Comparison of ENCODE assay signal across 8 mouse cellular contexts in the genomic region with DNA sequence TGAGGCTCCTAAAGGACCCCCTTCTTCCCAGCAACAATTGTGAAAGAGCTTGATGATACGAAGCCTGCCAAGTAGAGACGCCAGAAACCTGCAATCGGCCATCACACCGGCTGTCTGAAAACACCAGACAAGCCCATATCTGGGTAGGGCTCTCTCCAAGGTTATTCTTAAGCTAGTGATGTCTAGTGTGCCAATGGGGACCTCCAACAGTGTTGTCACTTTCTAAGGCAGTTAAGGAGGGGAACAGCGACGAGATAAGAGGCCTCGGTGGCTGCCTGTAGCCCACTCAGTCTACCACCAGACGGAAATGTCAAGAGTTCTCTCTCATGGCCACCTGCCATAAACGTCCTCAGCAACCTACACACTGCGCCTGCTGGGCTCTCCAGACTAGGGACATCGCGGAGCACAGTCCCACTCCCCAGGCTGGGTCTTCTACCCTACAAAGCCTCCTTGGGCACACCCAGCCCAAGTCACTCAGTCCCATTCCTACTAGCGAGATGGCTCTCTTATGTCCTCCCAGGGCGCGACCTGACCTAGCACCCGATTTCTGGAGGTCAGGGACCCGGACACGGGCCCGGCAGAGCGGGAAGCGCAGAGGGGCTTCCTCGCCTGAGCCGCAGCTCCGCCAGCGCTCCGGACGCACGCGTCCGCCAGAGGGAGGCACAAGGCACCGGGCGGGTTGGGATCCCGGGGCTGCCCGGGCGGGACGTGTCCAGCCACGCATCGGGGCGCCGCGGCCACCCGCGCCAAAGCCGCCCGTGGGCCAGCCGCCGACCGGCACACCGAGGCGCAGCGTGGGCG. TPM values are rescaled to one million over a fixed set of nuclear protein-coding genes. Genes with fewer than 3 reads are reported as not detected.
DNase-seq lines count a peak whose midpoint lies in the region; ATAC-seq and TF ChIP-seq lines count a peak whose summit lies in the region.

No protein-coding gene starts in this region.

- peak; percentile 36 for DNase-seq in kidney, adult 11 months
- DNase-seq in kidney, adult 8-10 months: no peak
- no peak for DNase-seq in Patski (ENCODE audit: low read depth, low spot score)
- DNase-seq in embryo, embryonic 10 days (ENCODE audit: low spot score): peak; percentile 40
- DNase-seq in layer of hippocampus, postnatal 14 days (ENCODE audit: low spot score in 2 of 2): peak; percentile 37 to 40
- DNase-seq in stomach, postnatal 0 days (ENCODE audit: low spot score): peak; percentile 35

- no peaks in the 10 kb centered on the region for H3K27me3 ChIP-seq in Patski
- no peaks in the 10 kb centered on the region for H3K27me3 ChIP-seq in heart, embryonic 14.5 days (ENCODE audit: control insufficient read depth, insufficient read depth, low read length)
- no peaks in the 10 kb centered on the region for H3K27me3 ChIP-seq in megakaryocyte, embryonic 14.5 days (replicated peaks)
- no peaks in the 10 kb centered on the region for H3K27me3 ChIP-seq in stomach, postnatal 0 days (ENCODE audit: control insufficient read depth, insufficient read depth, low read length)

- in situ Hi-C loops in Patski (cut with MboI; ENCODE audit: low pct_unique_long_range_greater_than_20kb): loop anchor here (25.0 kb wide), 1 partner anchor 97 kb away; no protein-coding TSS in a partner anchor

- TF ChIP-seq EP300 in stomach, postnatal 0 days (optimal IDR thresholded peaks at IDR 0.05): no peak

- ATAC-seq in Patski: peak; percentile 17
- ATAC-seq in heart, embryonic 14.5 days (ENCODE audit: insufficient number of reproducible peaks, insufficient read depth, low FRiP score, low read depth): peak; percentile 29; the same call in 1 of the 2 replicates
- peak; percentile 25 for ATAC-seq in stomach, postnatal 0 days (ENCODE audit: low FRiP score, low TSS enrichment)

- H3K4me3 ChIP-seq in heart, embryonic 14.5 days (ENCODE audit: control insufficient read depth in 1 of 2, insufficient read depth in 1 of 2, low read depth in 1 of 2, low read length in 2 of 2): peak overlapping the region; percentile 76 to 98
- H3K4me3 ChIP-seq in megakaryocyte, embryonic 14.5 days (replicated peaks): peak overlapping the region; percentile 96
- peak overlapping the region; percentile 93 for H3K4me3 ChIP-seq in stomach, postnatal 0 days (ENCODE audit: low read depth, low read length)

- WGBS in heart, embryonic 14.5 days: under 1% methylated on average over 52 of the region's 52 CpGs
- 1% methylated on average over 42 of the region's 52 CpGs for WGBS in stomach, postnatal 0 days

- peak overlapping the region; percentile 99 for H3K9ac ChIP-seq in heart, embryonic 14.5 days (ENCODE audit: low read length)
- H3K9ac ChIP-seq in stomach, postnatal 0 days (ENCODE audit: low read length): peak overlapping the region; percentile 94

- POLR2A ChIA-PET in Patski (lab: Charles Lee): interaction anchor here (0.9 to 2.1 kb wide), 4 partner anchors 9 to 95 kb away, joined by 3 to 5 read pairs (median 4); no protein-coding TSS in a partner anchor

- peak overlapping the region; percentile 67 for H3K4me2 ChIP-seq in heart, embryonic 14.5 days (ENCODE audit: low read length)
- H3K4me2 ChIP-seq in stomach, postnatal 0 days (replicated peaks; ENCODE audit: low read depth): peak overlapping the region; percentile 96

- no peak for TF ChIP-seq CTCF in Patski (IDR thresholded peaks at IDR 0.05)
- TF ChIP-seq CTCF in stomach, postnatal 0 days (IDR thresholded peaks at IDR 0.05; ENCODE audit: low read depth): peak; percentile 55

- CTCF ChIA-PET in Patski (lab: Charles Lee): interaction anchor here (0.9 to 1.9 kb wide), 6 partner anchors 8 to 127 kb away, joined by 3 to 5 read pairs (median 4); no protein-coding TSS in a partner anchor

- peaks cover 17 to 44% of the 10 kb centered on the region in 2 experiments for H3K4me1 ChIP-seq in heart, embryonic 14.5 days (ENCODE audit: control insufficient read depth in 2 of 2, insufficient read depth in 2 of 2, low read length in 2 of 2)
- peaks cover 82% of the 10 kb centered on the region for H3K4me1 ChIP-seq in megakaryocyte, embryonic 14.5 days
- peaks cover 5% of the 10 kb centered on the region; the same call in 1 of the 2 replicates for H3K4me1 ChIP-seq in stomach, postnatal 0 days (replicated peaks; ENCODE audit: control insufficient read depth, insufficient read depth)

- no peaks in the 10 kb centered on the region for H3K9me3 ChIP-seq in heart, embryonic 14.5 days (ENCODE audit: control insufficient read depth, low read length)
- H3K9me3 ChIP-seq in megakaryocyte, embryonic 14.5 days: no peaks in the 10 kb centered on the region
- no peaks in the 10 kb centered on the region for H3K9me3 ChIP-seq in stomach, postnatal 0 days (ENCODE audit: control insufficient read depth, low read length)

- peaks cover 19% of the 10 kb centered on the region for H3K36me3 ChIP-seq in heart, embryonic 14.5 days (ENCODE audit: control insufficient read depth, insufficient read depth, low read length)
- H3K36me3 ChIP-seq in megakaryocyte, embryonic 14.5 days (replicated peaks; ENCODE audit: low read length): peaks cover 20% of the 10 kb centered on the region
- H3K36me3 ChIP-seq in stomach, postnatal 0 days (ENCODE audit: control insufficient read depth, insufficient read depth, low read length): no peaks in the 10 kb centered on the region

- peak overlapping the region; percentile 94 to 95 for H3K27ac ChIP-seq in heart, embryonic 14.5 days (replicated peaks in 1 of 2; ENCODE audit: control insufficient read depth in 1 of 2, insufficient read depth in 1 of 2, low read depth in 2 of 2, low read length in 2 of 2)
- peak overlapping the region; percentile 84 for H3K27ac ChIP-seq in stomach, postnatal 0 days (replicated peaks)

RNA-seq across cellular contexts. Expression of gene Mical3, which starts 21.4 kb away (rescaled TPM):
- 47.3 TPM for polyA plus RNA-seq in Patski (2021)
- 41.3 and 46.2 TPM in 2 replicates for polyA plus RNA-seq in heart, embryonic 14.5 days (2014; fragmentation: Nextera tagmentation; extraction: Ambion mirVana)
- 10 to 100 TPM; 95.3 to 96.0 TPM for total RNA-seq in layer of hippocampus, postnatal 14 days (2021)
- polyA plus RNA-seq in megakaryocyte, embryonic 14.5 days (2012; ENCODE audit: insufficient read depth, low replicate concordance): 17.8 and 21.9 TPM in 2 replicates
- 4.1 and 4.5 TPM in 2 replicates for polyA plus RNA-seq in stomach, postnatal 0 days (2015; fragmentation: Nextera tagmentation; extraction: Ambion mirVana)

Comparison
In these comparisons a context has a peak if more than half of its experiments do, and no peak if none do; other contexts are left out.
1. DNase-seq: peak in kidney, adult 11 months (single experiment), embryo, embryonic 10 days (single experiment), layer of hippocampus, postnatal 14 days (2 of 2) and stomach, postnatal 0 days (single experiment); none in kidney, adult 8-10 months (0 of 2) and Patski (single experiment).
2. Peak in every context shown above with its lines, with median percentiles within 50 percentile points of each other: ATAC-seq and H3K4me3 ChIP-seq.